ENCODE assay signal across 28 mouse cellular contexts in genomic region chr12:83781204-83781603, GRCm38 (mm10). TPM values are rescaled to one million over a fixed set of nuclear protein-coding genes. Genes with fewer than 3 reads are reported as not detected.
A peak's percentile ranks its signal among the peaks of the same experiment; 100 is the strongest.
DNase-seq lines count a peak whose midpoint lies in the region; ATAC-seq and TF ChIP-seq lines count a peak whose summit lies in the region.
"Had no signal": no experiment of that assay in that cellular context is flagged by ENCODE, and none has a peak within 500 bp of the region (broad histone marks: within the 10 kb centered on the region; RNA-seq: fewer than 3 reads in every experiment).

No protein-coding gene starts in this region.

- no peaks in the 10 kb centered on the region for H3K27me3 ChIP-seq in forebrain, postnatal 0 days (ENCODE audit: insufficient read depth, low read length)
- H3K27me3 ChIP-seq in forebrain, embryonic 11.5 days (ENCODE audit: control insufficient read depth, insufficient read depth, low read length), result no peaks in the 10 kb centered on the region
- no peaks in the 10 kb centered on the region for H3K27me3 ChIP-seq in hindbrain, embryonic 16.5 days (replicated peaks; ENCODE audit: control insufficient read depth, insufficient read depth, low read length)
- H3K27me3 ChIP-seq in hindbrain, embryonic 12.5 days, result no peaks in the 10 kb centered on the region
- no peaks in the 10 kb centered on the region for H3K27me3 ChIP-seq in lung, postnatal 0 days (replicated peaks; ENCODE audit: insufficient read depth, low read length)
- peaks cover 23% of the 10 kb centered on the region for H3K27me3 ChIP-seq in E14TG2a.4 (ENCODE audit: insufficient read depth, low read length)
- H3K27me3 ChIP-seq: embryonic facial prominence, embryonic 15.5 days; forebrain, embryonic 13.5 days; intestine, embryonic 15.5 days; limb, embryonic 12.5 days; neural tube, embryonic 12.5 days had no signal

- DNase-seq in forebrain, postnatal 0 days, result no peak
- DNase-seq in forebrain, embryonic 11.5 days (ENCODE audit: low spot score), result no peak
- DNase-seq in lung, postnatal 0 days (ENCODE audit: low spot score), result peak; percentile 23
- DNase-seq in lung, postnatal 25 days (ENCODE audit: low spot score), result no peak
- DNase-seq: adrenal gland, postnatal 14 days; cerebellum, adult 11-12 months; gastrocnemius, postnatal 14 days; kidney, adult 2 months; layer of hippocampus, postnatal 36 days; liver, postnatal 0 days had no signal

- no peak for TF ChIP-seq EP300 in lung, postnatal 0 days (IDR thresholded peaks at IDR 0.05)

- no peak overlapping the region for H3K9ac ChIP-seq in forebrain, postnatal 0 days
- no peak overlapping the region for H3K9ac ChIP-seq in forebrain, embryonic 11.5 days (ENCODE audit: low read length)
- no peak overlapping the region for H3K9ac ChIP-seq in hindbrain, embryonic 16.5 days (ENCODE audit: low read depth, low read length)
- H3K9ac ChIP-seq in hindbrain, embryonic 12.5 days, result no peak overlapping the region
- no peak overlapping the region for H3K9ac ChIP-seq in lung, postnatal 0 days (replicated peaks; ENCODE audit: low read depth)
- H3K9ac ChIP-seq: embryonic facial prominence, embryonic 15.5 days; forebrain, embryonic 13.5 days; intestine, embryonic 15.5 days; limb, embryonic 12.5 days; liver, embryonic 12.5 days; liver, postnatal 0 days; neural tube, embryonic 12.5 days had no signal

- WGBS in forebrain, postnatal 0 days, result 69% methylated on average over 7 of the region's 7 CpGs
- WGBS in forebrain, embryonic 11.5 days, result 74% methylated on average over 7 of the region's 7 CpGs
- 56% methylated on average over 7 of the region's 7 CpGs for WGBS in hindbrain, embryonic 16.5 days
- 67% methylated on average over 7 of the region's 7 CpGs for WGBS in hindbrain, embryonic 12.5 days
- 55% methylated on average over 7 of the region's 7 CpGs for WGBS in lung, postnatal 0 days

- peak; percentile 58 for ATAC-seq in forebrain, postnatal 0 days
- no peak for ATAC-seq in forebrain, embryonic 11.5 days (replicated peaks; ENCODE audit: low FRiP score)
- ATAC-seq in hindbrain, embryonic 16.5 days, result peak; percentile 73; the same call in 1 of the 2 replicates
- no peak for ATAC-seq in hindbrain, embryonic 12.5 days (ENCODE audit: low FRiP score)
- ATAC-seq in lung, postnatal 0 days, result peak; percentile 71
- ATAC-seq: forebrain, embryonic 13.5 days; intestine, embryonic 15.5 days; liver, embryonic 12.5 days; liver, postnatal 0 days; midbrain, embryonic 16.5 days had no signal

- no peaks in the 10 kb centered on the region for H3K4me1 ChIP-seq in forebrain, postnatal 0 days (ENCODE audit: insufficient read depth)
- H3K4me1 ChIP-seq in forebrain, embryonic 11.5 days (replicated peaks; ENCODE audit: control insufficient read depth, insufficient read depth, low read length), result no peaks in the 10 kb centered on the region
- no peaks in the 10 kb centered on the region; the same call in 1 of the 2 replicates for H3K4me1 ChIP-seq in hindbrain, embryonic 16.5 days (ENCODE audit: control insufficient read depth, insufficient read depth, low read depth, low read length)
- peaks cover 9% of the 10 kb centered on the region; the same call in 1 of the 2 replicates for H3K4me1 ChIP-seq in hindbrain, embryonic 12.5 days
- no peaks in the 10 kb centered on the region for H3K4me1 ChIP-seq in lung, postnatal 0 days (ENCODE audit: insufficient read depth, low read depth, low read length)
- H3K4me1 ChIP-seq in E14TG2a.4 (replicated peaks; ENCODE audit: low read depth, low read length), result peaks cover 15% of the 10 kb centered on the region
- H3K4me1 ChIP-seq: embryonic facial prominence, embryonic 15.5 days; limb, embryonic 12.5 days; liver, embryonic 12.5 days had no signal

- H3K9me3 ChIP-seq in forebrain, postnatal 0 days (ENCODE audit: low read length), result no peaks in the 10 kb centered on the region
- H3K9me3 ChIP-seq in forebrain, embryonic 11.5 days (ENCODE audit: control insufficient read depth, low read length), result no peaks in the 10 kb centered on the region
- no peaks in the 10 kb centered on the region for H3K9me3 ChIP-seq in hindbrain, embryonic 16.5 days (ENCODE audit: control insufficient read depth, low read length)
- H3K9me3 ChIP-seq in hindbrain, embryonic 12.5 days (replicated peaks), result no peaks in the 10 kb centered on the region
- H3K9me3 ChIP-seq in lung, postnatal 0 days (ENCODE audit: low read length), result no peaks in the 10 kb centered on the region
- no peaks in the 10 kb centered on the region for H3K9me3 ChIP-seq in E14TG2a.4 (ENCODE audit: low read length)
- H3K9me3 ChIP-seq: embryonic facial prominence, embryonic 10.5 days; embryonic facial prominence, embryonic 15.5 days; forebrain, embryonic 13.5 days; intestine, embryonic 15.5 days; limb, embryonic 12.5 days; liver, embryonic 12.5 days; midbrain, embryonic 10.5 days; neural tube, embryonic 12.5 days had no signal

- no peak overlapping the region for H3K4me2 ChIP-seq in forebrain, postnatal 0 days (ENCODE audit: low read depth)
- H3K4me2 ChIP-seq in forebrain, embryonic 11.5 days (ENCODE audit: low read depth, low read length, severe bottlenecking), result no peak overlapping the region
- H3K4me2 ChIP-seq in hindbrain, embryonic 16.5 days (ENCODE audit: low read length), result no peak overlapping the region
- no peak overlapping the region for H3K4me2 ChIP-seq in hindbrain, embryonic 12.5 days (replicated peaks)
- H3K4me2 ChIP-seq in lung, postnatal 0 days (replicated peaks; ENCODE audit: low read depth, low read length), result no peak overlapping the region
- H3K4me2 ChIP-seq: embryonic facial prominence, embryonic 15.5 days; forebrain, embryonic 13.5 days; heart, embryonic 11.5 days; intestine, embryonic 15.5 days; limb, embryonic 12.5 days; liver, embryonic 12.5 days; neural tube, embryonic 12.5 days had no signal

- no peak overlapping the region for H3K4me3 ChIP-seq in forebrain, postnatal 0 days (ENCODE audit: low read depth, low read length)
- no peak overlapping the region for H3K4me3 ChIP-seq in forebrain, embryonic 11.5 days (ENCODE audit: low read depth, low read length)
- no peak overlapping the region for H3K4me3 ChIP-seq in hindbrain, embryonic 16.5 days (ENCODE audit: low read length)
- no peak overlapping the region for H3K4me3 ChIP-seq in hindbrain, embryonic 12.5 days
- H3K4me3 ChIP-seq in lung, postnatal 0 days (ENCODE audit: low read depth, low read length), result no peak overlapping the region
- H3K4me3 ChIP-seq in E14TG2a.4 (replicated peaks; ENCODE audit: low read length), result peak overlapping the region; percentile 75
- H3K4me3 ChIP-seq: embryonic facial prominence, embryonic 10.5 days; embryonic facial prominence, embryonic 15.5 days; forebrain, embryonic 13.5 days; intestine, embryonic 15.5 days; limb, embryonic 12.5 days; liver, embryonic 12.5 days; midbrain, embryonic 10.5 days; myocyte; neural tube, embryonic 12.5 days had no signal

- no peak overlapping the region for H3K27ac ChIP-seq in forebrain, postnatal 0 days (ENCODE audit: low read depth, low read length)
- H3K27ac ChIP-seq in forebrain, embryonic 11.5 days (ENCODE audit: low read depth, low read length), result no peak overlapping the region
- H3K27ac ChIP-seq in hindbrain, embryonic 16.5 days (ENCODE audit: low read depth, low read length), result peak overlapping the region; percentile 1; the same call in 1 of the 2 replicates
- no peak overlapping the region for H3K27ac ChIP-seq in hindbrain, embryonic 12.5 days
- H3K27ac ChIP-seq in lung, postnatal 0 days (ENCODE audit: low read length), result no peak overlapping the region
- H3K27ac ChIP-seq: embryonic facial prominence, embryonic 10.5 days; embryonic facial prominence, embryonic 15.5 days; forebrain, embryonic 13.5 days; intestine, embryonic 15.5 days; kidney, postnatal 0 days; limb, embryonic 12.5 days; liver, embryonic 12.5 days; midbrain, embryonic 10.5 days; neural tube, embryonic 12.5 days had no signal

- no peaks in the 10 kb centered on the region for H3K36me3 ChIP-seq in forebrain, postnatal 0 days (ENCODE audit: insufficient read depth)
- no peaks in the 10 kb centered on the region for H3K36me3 ChIP-seq in forebrain, embryonic 11.5 days (ENCODE audit: control insufficient read depth, insufficient read depth, low read length)
- H3K36me3 ChIP-seq in hindbrain, embryonic 16.5 days (ENCODE audit: control insufficient read depth, insufficient read depth, low read length), result no peaks in the 10 kb centered on the region
- no peaks in the 10 kb centered on the region for H3K36me3 ChIP-seq in hindbrain, embryonic 12.5 days
- no peaks in the 10 kb centered on the region for H3K36me3 ChIP-seq in lung, postnatal 0 days (ENCODE audit: insufficient read depth, low read length)
- H3K36me3 ChIP-seq in E14TG2a.4 (ENCODE audit: insufficient read depth, low read length), result no peaks in the 10 kb centered on the region
- H3K36me3 ChIP-seq: embryonic facial prominence, embryonic 10.5 days; embryonic facial prominence, embryonic 15.5 days; intestine, embryonic 15.5 days; limb, embryonic 12.5 days; liver, embryonic 12.5 days; midbrain, embryonic 10.5 days; neural tube, embryonic 12.5 days had no signal

- TF ChIP-seq CTCF in forebrain, postnatal 0 days (IDR thresholded peaks at IDR 0.05; ENCODE audit: low read depth), result no peak
- TF ChIP-seq CTCF in lung, postnatal 0 days (IDR thresholded peaks at IDR 0.05), result no peak
- TF ChIP-seq CTCF in E14TG2a.4 (conservative IDR thresholded peaks at IDR 0.05; ENCODE audit: low read length), result no peak

RNA-seq across cellular contexts. Expression of gene Papln, which starts 17.8 kb away (rescaled TPM):
- total RNA-seq in forebrain, postnatal 0 days (2014; rRNA removed), result 1.8 and 2.7 TPM in 2 replicates
- polyA plus RNA-seq in forebrain, postnatal 0 days (2015; fragmentation: Nextera tagmentation; extraction: Ambion mirVana), result 0.23 and 0.40 TPM in 2 replicates
- polyA plus RNA-seq in forebrain, embryonic 11.5 days (2014; fragmentation: Nextera tagmentation; extraction: Ambion mirVana), result 0.04 and 0.05 TPM in 2 replicates
- 0.31 and 0.42 TPM in 2 replicates for polyA plus RNA-seq in hindbrain, embryonic 16.5 days (2015; fragmentation: Nextera tagmentation; extraction: Ambion mirVana)
- polyA plus RNA-seq in hindbrain, embryonic 12.5 days (2016; fragmentation: Nextera tagmentation; extraction: Ambion mirVana), result 0.10 and 0.26 TPM in 2 replicates
- polyA plus RNA-seq in lung, postnatal 0 days (2015; fragmentation: Nextera tagmentation; extraction: Ambion mirVana), result 0.29 and 0.30 TPM in 2 replicates
- total RNA-seq: granulocyte monocyte progenitor cell, adult 5-6 weeks; hematopoietic stem cell, adult 5-6 weeks; megakaryocyte progenitor cell, adult 5-6 weeks had no signal

Comparison
In these comparisons a context has a peak if more than half of its experiments do, and no peak if none do; other contexts are left out.
1. ATAC-seq: peak in forebrain, postnatal 0 days (single experiment), hindbrain, embryonic 16.5 days (single experiment) and lung, postnatal 0 days (single experiment); none in forebrain, embryonic 11.5 days (single experiment) and hindbrain, embryonic 12.5 days (single experiment).